Mouse (Mus musculus): ENCODE results near the gene Smarcb1. TPM values are rescaled to one million over a fixed set of nuclear protein-coding genes. Genes with fewer than 3 reads are reported as not detected.
A peak's percentile ranks its signal among the peaks of the same experiment; 100 is the strongest.
"Not testable (repeated sequence)": the region's sequence is repeated elsewhere in the genome, so short reads cannot be mapped to it uniquely, and the experiment has no call there.

Smarcb1 gene
- polyA plus RNA-seq, 1 experiment from 2014 or later, result 294 TPM

DNA sequence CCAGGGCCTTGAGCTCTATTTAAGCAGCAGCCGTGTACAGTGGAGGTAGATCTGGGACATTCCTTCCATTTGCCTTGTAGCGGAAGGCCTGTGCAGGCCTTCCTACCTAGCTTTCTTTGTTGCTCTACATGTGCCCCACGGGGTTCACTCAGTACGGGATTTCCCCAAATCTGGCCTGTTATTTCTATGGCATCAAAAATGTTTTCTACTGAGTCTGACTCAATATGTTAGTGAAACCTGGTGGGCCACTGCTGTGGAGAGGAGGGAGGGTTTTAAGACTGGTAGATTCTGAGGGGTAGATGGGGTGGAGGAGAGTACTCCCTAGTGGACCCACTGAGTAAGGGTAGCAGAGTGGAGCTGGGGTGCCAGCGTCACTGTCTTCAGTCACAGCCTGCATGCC is 25.7 kb downstream of the Smarcb1 start:
- peaks cover 70% of the 10 kb centered on the region for H3K36me3 ChIP-seq

DNA sequence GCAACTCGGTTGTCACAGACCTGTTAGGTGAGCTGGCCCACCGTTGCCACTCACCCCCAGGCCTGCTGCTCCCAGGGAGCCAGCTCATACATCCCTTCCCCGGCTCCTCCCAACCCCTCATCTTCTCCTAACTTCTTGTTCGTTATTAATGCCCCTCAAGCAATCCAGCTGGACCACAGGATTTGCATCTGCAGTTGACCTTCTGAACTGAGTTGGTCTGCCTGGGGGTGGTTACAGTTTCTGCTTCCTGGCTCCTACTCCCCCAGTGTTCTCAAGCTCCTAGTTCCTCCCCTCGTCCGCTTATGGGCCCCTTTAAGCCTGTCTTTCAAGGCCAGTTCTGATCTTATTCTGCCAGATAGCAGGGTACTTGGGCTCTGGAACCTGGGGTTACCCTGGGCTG is 26.8 kb downstream of the Smarcb1 start:
- Histone ChIP-seq H3K36me3 (peaks cover 59% of the 10 kb centered on the region), H3K27me3 (ENCODE audit: low read depth, poor library complexity, severe bottlenecking) (no peaks in the 10 kb centered on the region), H3K27ac (replicated peaks) (no peak overlapping the region), H3K4me3 (no peak overlapping the region), H3K4me1 (peaks cover 20% of the 10 kb centered on the region), H3K9me3 (replicated peaks) (no peaks in the 10 kb centered on the region)
- WGBS, result 86% methylated on average over 6 of the region's 6 CpGs
- no peak for DNase-seq (ENCODE audit: low spot score)

More for the DNA sequence above, 25.7 kb downstream of the Smarcb1 start:
- Histone ChIP-seq H3K27ac (replicated peaks) (no peak overlapping the region), H3K27me3 (ENCODE audit: low read depth, poor library complexity, severe bottlenecking) (no peaks in the 10 kb centered on the region), H3K9me3 (replicated peaks) (no peaks in the 10 kb centered on the region), H3K4me3 (no peak overlapping the region), H3K4me1 (peaks cover 14% of the 10 kb centered on the region)
- no peak for DNase-seq (ENCODE audit: low spot score)
- 92% methylated on average over 5 of the region's 5 CpGs for WGBS

DNA sequence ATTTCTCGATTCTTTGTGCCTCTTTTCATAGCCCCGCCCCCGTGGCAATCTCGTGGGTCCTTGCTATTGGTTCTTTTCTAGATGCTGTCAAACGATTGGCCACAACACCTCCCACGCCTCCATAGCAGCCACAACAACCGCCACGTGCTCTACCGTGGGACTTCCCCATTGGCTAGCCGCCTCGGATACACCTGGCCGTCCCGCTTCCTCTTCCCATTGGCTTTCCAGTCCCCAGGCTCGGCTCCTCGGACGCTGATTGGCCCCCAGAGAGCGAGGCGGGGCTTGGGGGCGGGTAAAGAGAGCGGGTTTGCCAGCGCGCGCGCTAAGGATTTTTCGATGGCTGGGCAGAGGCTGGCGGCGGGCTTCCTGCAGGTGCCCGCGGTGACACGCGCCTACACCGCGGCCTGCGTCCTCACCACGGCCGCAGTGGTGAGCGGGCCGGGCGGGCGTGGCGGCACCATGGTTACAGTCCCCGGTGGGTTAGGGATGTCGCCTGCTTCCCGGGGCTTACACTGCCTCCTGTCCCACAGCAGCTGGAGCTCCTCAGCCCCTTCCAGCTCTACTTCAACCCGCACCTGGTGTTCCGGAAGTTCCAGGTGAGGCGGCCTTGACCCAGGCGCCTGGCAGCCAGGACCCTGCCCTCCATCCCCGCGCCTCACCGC is 28.2 kb downstream of the Smarcb1 start, which contains the start of gene Derl3:
TSS of gene Derl3 (plus strand) at position 325 of the 662 bp plus-strand sequence.
- Histone ChIP-seq H3K27ac (replicated peaks) (peak within 1 kb of the TSS; percentile 72; the same call in 1 of the 2 replicates), H3K27me3 (ENCODE audit: low read depth, poor library complexity, severe bottlenecking) (no peaks in the 10 kb centered on the region), H3K4me1 (peaks cover 29% of the 10 kb centered on the region), H3K4me3 (peak within 1 kb of the TSS; percentile 57), H3K36me3 (peaks cover 45% of the 10 kb centered on the region), H3K9me3 (replicated peaks) (no peaks in the 10 kb centered on the region)
- DNase-seq (ENCODE audit: low spot score), result peak; percentile 96
- under 1% methylated on average over 51 of the region's 51 CpGs for WGBS

- peaks cover 29% of the 10 kb centered on the region for H3K4me1 ChIP-seq
- H3K4me3 ChIP-seq, result no peak overlapping the region
- peak overlapping the region; percentile 43; the same call in 1 of the 2 replicates for H3K27ac ChIP-seq (replicated peaks)
- peaks cover 8% of the 10 kb centered on the region for H3K36me3 ChIP-seq
- H3K27me3 ChIP-seq (ENCODE audit: low read depth, poor library complexity, severe bottlenecking), result no peaks in the 10 kb centered on the region
- no peak for DNase-seq (ENCODE audit: low spot score)
- no peaks in the 10 kb centered on the region for H3K9me3 ChIP-seq (replicated peaks)
- 58% methylated on average over 8 of the region's 8 CpGs for WGBS
These were observed 31.8 kb downstream of the Smarcb1 start for GRCm38 (mm10) chr10:75889406-75890153.

- not testable (repeated sequence) for H3K9me3 ChIP-seq (replicated peaks); DNase-seq (ENCODE audit: low spot score); H3K4me3 ChIP-seq; H3K27ac ChIP-seq (replicated peaks); H3K27me3 ChIP-seq (ENCODE audit: low read depth, poor library complexity, severe bottlenecking); H3K36me3 ChIP-seq
- peaks cover 23% of the 10 kb centered on the region for H3K4me1 ChIP-seq
- WGBS, result 91% methylated on average over 5 of the region's 5 CpGs
These were observed 33.9 kb downstream of the Smarcb1 start for GRCm38 (mm10) chr10:75887504-75887903.

DNA sequence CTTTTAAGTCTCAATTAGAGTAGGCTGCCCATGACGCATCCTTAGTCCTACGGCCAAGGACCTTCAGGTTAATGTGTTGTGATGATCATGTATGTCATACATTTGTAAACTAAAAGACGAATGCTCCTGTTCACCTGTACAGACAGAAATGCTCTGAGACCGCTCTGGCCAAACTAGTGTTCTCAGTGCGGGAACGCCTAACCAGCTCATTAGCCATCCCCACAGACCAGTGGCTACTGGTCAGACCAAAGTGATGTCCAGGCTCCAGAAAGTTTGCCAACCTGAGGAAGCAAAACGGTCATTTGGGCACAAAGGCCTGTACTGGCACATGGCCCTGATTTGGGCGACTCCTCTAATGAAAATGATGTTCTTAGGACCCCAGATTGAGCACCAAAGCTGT is 36.7 kb downstream of the Smarcb1 start:
- Histone ChIP-seq H3K9me3 (replicated peaks) (no peaks in the 10 kb centered on the region), H3K4me3 (no peak overlapping the region), H3K4me1 (peaks cover 31% of the 10 kb centered on the region), H3K27ac (replicated peaks) (no peak overlapping the region), H3K27me3 (ENCODE audit: low read depth, poor library complexity, severe bottlenecking) (peaks cover 7% of the 10 kb centered on the region; the same call in 1 of the 2 replicates), H3K36me3 (no peaks in the 10 kb centered on the region)
- 95% methylated on average over 8 of the region's 8 CpGs for WGBS
- DNase-seq (ENCODE audit: low spot score), result no peak

- Histone ChIP-seq H3K9me3 (replicated peaks) (no peaks in the 10 kb centered on the region), H3K4me1 (peaks cover 21% of the 10 kb centered on the region), H3K36me3 (no peaks in the 10 kb centered on the region), H3K27ac (replicated peaks) (no peak overlapping the region), H3K4me3 (peak overlapping the region; percentile 35), H3K27me3 (ENCODE audit: low read depth, poor library complexity, severe bottlenecking) (peaks cover 7% of the 10 kb centered on the region; the same call in 1 of the 2 replicates)
- WGBS, result 1% methylated on average over 10 of the region's 10 CpGs
- peak; percentile 73 for DNase-seq (ENCODE audit: low spot score)
These were observed 38.2 kb downstream of the Smarcb1 start for GRCm38 (mm10) chr10:75883232-75883552.

GRCm38 (mm10) chr10:75882433-75883231 is 38.8 kb downstream of the Smarcb1 start:
- no peak for DNase-seq (ENCODE audit: low spot score)
- no peaks in the 10 kb centered on the region for H3K9me3 ChIP-seq (replicated peaks)
- peaks cover 21% of the 10 kb centered on the region for H3K4me1 ChIP-seq
- H3K27ac ChIP-seq (replicated peaks), result peak overlapping the region; percentile 38; the same call in 1 of the 2 replicates
- H3K27me3 ChIP-seq (ENCODE audit: low read depth, poor library complexity, severe bottlenecking), result peaks cover 7% of the 10 kb centered on the region; the same call in 1 of the 2 replicates
- whole genome bisulfite sequencing, result 2% methylated on average over 15 of the region's 15 CpGs
- H3K4me3 ChIP-seq, result peak overlapping the region; percentile 35
- H3K36me3 ChIP-seq, result no peaks in the 10 kb centered on the region

GRCm38 (mm10) chr10:75881578-75882432 is 39.6 kb downstream of the Smarcb1 start:
- DNase-seq (ENCODE audit: low spot score), result no peak

DNA sequence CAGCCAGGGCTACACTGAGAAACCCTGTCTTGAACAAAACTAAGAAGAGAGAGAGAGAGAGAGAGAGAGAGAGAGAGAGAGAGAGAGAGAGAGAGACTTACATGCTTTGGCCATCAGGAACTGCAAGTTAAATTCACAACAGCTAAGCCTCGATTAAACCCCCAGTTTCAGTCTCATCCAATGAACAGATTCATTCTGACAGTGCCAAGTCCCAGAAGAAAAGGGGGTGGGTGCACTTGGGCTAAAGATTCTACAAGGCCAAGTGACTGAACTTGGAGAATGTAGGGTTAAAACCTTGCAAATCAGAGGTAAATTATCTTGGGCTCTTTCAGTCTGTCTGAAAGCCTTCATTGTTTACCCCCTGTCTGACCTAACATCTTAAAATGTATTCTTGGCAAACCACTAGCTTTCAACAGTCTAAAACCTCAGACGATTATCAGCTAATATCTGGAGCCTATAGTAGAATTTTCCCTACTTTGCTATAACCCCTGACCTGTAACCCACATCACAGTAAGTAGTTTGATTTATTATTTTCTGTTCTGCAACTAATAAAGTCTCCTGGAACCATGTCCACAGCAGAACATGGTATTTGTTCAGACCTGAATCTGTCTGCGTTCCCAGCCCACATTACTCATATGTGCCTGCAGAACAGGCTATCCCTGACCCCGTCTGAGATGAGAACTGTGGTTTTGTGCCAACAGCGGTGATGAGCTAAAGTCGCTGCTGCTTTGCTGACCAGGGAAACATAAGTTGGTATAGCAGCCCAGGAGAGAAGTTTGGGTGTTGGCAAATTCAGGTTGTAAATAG is 40.4 kb downstream of the Smarcb1 start:
- WGBS, result 70% methylated on average over 6 of the region's 6 CpGs
- no peak for DNase-seq (ENCODE audit: low spot score)
- H3K27me3 ChIP-seq (ENCODE audit: low read depth, poor library complexity, severe bottlenecking), result peaks cover 7% of the 10 kb centered on the region; the same call in 1 of the 2 replicates
- no peaks in the 10 kb centered on the region for H3K36me3 ChIP-seq
- peak overlapping the region; percentile 28; the same call in 1 of the 2 replicates for H3K27ac ChIP-seq (replicated peaks)
- no peak overlapping the region for H3K4me3 ChIP-seq
- H3K4me1 ChIP-seq, result peaks cover 21% of the 10 kb centered on the region
- no peaks in the 10 kb centered on the region for H3K9me3 ChIP-seq (replicated peaks)

More at GRCm38 (mm10) chr10:75881578-75882432, 39.6 kb downstream of the Smarcb1 start:
- H3K27ac ChIP-seq (replicated peaks), result peak overlapping the region; percentile 38; the same call in 1 of the 2 replicates
- H3K27me3 ChIP-seq (ENCODE audit: low read depth, poor library complexity, severe bottlenecking), result peaks cover 7% of the 10 kb centered on the region; the same call in 1 of the 2 replicates
- H3K4me3 ChIP-seq, result 0 out of 2 replicates have a peak overlapping the region, but pooled peaks have one; percentile 14
- 14% methylated on average over 20 of the region's 20 CpGs for WGBS
- no peaks in the 10 kb centered on the region for H3K9me3 ChIP-seq (replicated peaks)
- H3K36me3 ChIP-seq, result no peaks in the 10 kb centered on the region
- H3K4me1 ChIP-seq, result peaks cover 21% of the 10 kb centered on the region

DNA sequence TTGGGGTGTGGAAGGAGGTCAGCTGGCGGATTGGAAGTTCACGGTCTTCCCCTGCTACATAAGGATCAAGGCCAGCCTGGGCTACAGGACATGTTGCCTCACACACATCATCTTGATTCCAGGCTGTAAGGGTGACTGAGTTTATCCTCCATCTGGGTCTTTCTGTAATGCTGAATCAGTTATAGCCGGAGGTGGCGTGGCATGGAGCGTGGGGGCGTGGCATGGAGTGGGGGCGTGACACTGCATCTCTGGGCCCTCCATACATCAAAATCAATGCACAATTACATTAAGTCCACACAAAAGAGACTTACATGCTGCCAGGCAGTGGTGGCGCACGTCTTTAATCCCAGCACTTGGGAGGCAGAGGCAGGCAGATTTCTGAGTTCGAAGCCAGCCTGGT is 41.1 kb downstream of the Smarcb1 start:
- no peak for DNase-seq (ENCODE audit: low spot score)
- peaks cover 21% of the 10 kb centered on the region for H3K4me1 ChIP-seq
- no peak overlapping the region for H3K4me3 ChIP-seq
- 93% methylated on average over 10 of the region's 10 CpGs for WGBS
- H3K36me3 ChIP-seq, result no peaks in the 10 kb centered on the region
- H3K9me3 ChIP-seq (replicated peaks), result no peaks in the 10 kb centered on the region
- peaks cover 7% of the 10 kb centered on the region; the same call in 1 of the 2 replicates for H3K27me3 ChIP-seq (ENCODE audit: low read depth, poor library complexity, severe bottlenecking)
- no peak overlapping the region for H3K27ac ChIP-seq (replicated peaks)
